Mouse (Mus musculus) left cerebral cortex, adult 18-20 months (tissue): Measurements from ENCODE around the gene Clk3. TPM values are rescaled to one million over a fixed set of nuclear protein-coding genes. Genes with fewer than 3 reads are reported as not detected.
A peak's percentile ranks its signal among the peaks of the same experiment; 100 is the strongest.
"Not testable (repeated sequence)": the region's sequence is repeated elsewhere in the genome, so short reads cannot be mapped to it uniquely, and the experiment has no call there.

Experiments
- DNase-seq, 2 experiments: peaks; one replicate each; pipeline ENCODE4 v3.0.0; 2021 to 2022; ENCODE audit warnings: low spot score in 2 of 2, mixed read lengths in 1 of 2
- total RNA-seq, 2 experiments: library from RNA; stranded (reverse); gene quantifications; 2 replicates each; pipeline ENCODE4 v1.2.3; 2021

The Clk3 gene
- total RNA-seq, 2 experiments from 2014 or later, result 77.8 to 88.3 TPM

- DNase-seq, result no peak
Measured at GRCm38 (mm10) chr9:57728312-57728711, 37.3 kb downstream of the Clk3 start.

GRCm38 (mm10) chr9:57724701-57725100, 41.0 kb downstream of the Clk3 start:
- DNase-seq, result no peak

GRCm38 (mm10) chr9:57723796-57724195, 41.9 kb downstream of the Clk3 start:
- no peak for DNase-seq

GRCm38 (mm10) chr9:57723315-57723715, 42.3 kb downstream of the Clk3 start:
- DNase-seq, result peak; percentile 38 to 52

GRCm38 (mm10) chr9:57722371-57722770, 43.3 kb downstream of the Clk3 start:
- DNase-seq, result no peak

- DNase-seq, result no peak
Measured at GRCm38 (mm10) chr9:57720736-57721135, 44.9 kb downstream of the Clk3 start.

- DNase-seq, result no peak
Measured at GRCm38 (mm10) chr9:57718408-57718807, 47.3 kb downstream of the Clk3 start.

GRCm38 (mm10) chr9:57712194-57712593, 53.5 kb downstream of the Clk3 start:
- DNase-seq, result no peak

GRCm38 (mm10) chr9:57710214-57710613, 55.4 kb downstream of the Clk3 start:
- not testable (repeated sequence) for DNase-seq

GRCm38 (mm10) chr9:57708720-57709274, 56.9 kb downstream of the Clk3 start:
- DNase-seq, result peak; percentile 45 to 66

- DNase-seq, result peak; percentile 88 to 90
Measured at GRCm38 (mm10) chr9:57708068-57708719, 57.5 kb downstream of the Clk3 start, which contains the start of gene Edc3. TSS of gene Edc3 (plus strand) at chr9:57708540.

- DNase-seq, result no peak
Measured at GRCm38 (mm10) chr9:57706496-57706895, 59.2 kb downstream of the Clk3 start.

Other genes with a start within 250 kb of the Clk3 start
- 100 to 1,000 TPM; 410 to 481 TPM for gene Cox5a, start 244.6 kb downstream of the Clk3 start, total RNA-seq
- gene Fam219b, start 228.3 kb downstream of the Clk3 start, total RNA-seq, result 10 to 100 TPM; 17.6 to 25.6 TPM
- gene Mpi, start 213.1 kb downstream of the Clk3 start, total RNA-seq, result 10 to 100 TPM; 66.0 to 69.4 TPM
- 10 to 100 TPM; 20.9 to 23.1 TPM for gene Scamp2, start 204.9 kb downstream of the Clk3 start, total RNA-seq
- 10 to 100 TPM; 28.9 to 33.5 TPM for gene Ulk3, start 176.4 kb downstream of the Clk3 start, total RNA-seq
- 10 to 100 TPM; 13.0 to 13.6 TPM for gene Cplx3, start 159.6 kb downstream of the Clk3 start, total RNA-seq
- not detected for gene Lman1l, start 145.1 kb downstream of the Clk3 start, total RNA-seq
- 10 to 100 TPM; 35.1 to 37.0 TPM for gene Csk, start 112.2 kb downstream of the Clk3 start, total RNA-seq
- not detected for gene Cyp1a2, start 82.2 kb downstream of the Clk3 start, total RNA-seq
- under 1 TPM in 1 of 2 experiments, not detected in 1; 0.16 TPM for gene Cyp1a1, start 77.9 kb downstream of the Clk3 start, total RNA-seq
- gene Edc3, start 57.3 kb downstream of the Clk3 start, total RNA-seq, result 10 to 100 TPM; 15.2 to 16.0 TPM
- gene Arid3b, start 70.9 kb upstream of the Clk3 start, total RNA-seq, result 10 to 100 TPM; 12.3 to 13.5 TPM
- gene Ubl7, start 145.1 kb upstream of the Clk3 start, total RNA-seq, result 100 to 1,000 TPM; 107 to 113 TPM
- 100 to 1,000 TPM; 135 to 160 TPM for gene Sema7a, start 174.3 kb upstream of the Clk3 start, total RNA-seq
- 1 to 10 TPM; 1.8 to 2.7 TPM for gene Cyp11a1, start 240.6 kb upstream of the Clk3 start, total RNA-seq